Mouse (Mus musculus) kidney, postnatal 4 days (tissue): ENCODE results near the gene Gna12.

Experiments used
- DNase-seq, 2 experiments: peaks; one replicate each; pipeline ENCODE4 v3.0.0; 2021; ENCODE audit warnings: mixed read lengths in 2 of 2

Gene Gna12

GRCm38 (mm10) chr5:140830314-140831063, at the start of gene Gna12:
Gna12 (minus strand) TSS chr5:140830431.
- DNase-seq: peak; percentile 97 to 98

GRCm38 (mm10) chr5:140878644-140879043, 48.4 kb upstream of the Gna12 start:
- no peak for DNase-seq

GRCm38 (mm10) chr5:140873736-140874307, 43.6 kb upstream of the Gna12 start:
- no peak for DNase-seq

GRCm38 (mm10) chr5:140873039-140873551, 42.9 kb upstream of the Gna12 start:
- DNase-seq: peak; percentile 58 to 68

- DNase-seq: peak; percentile 25 to 46
These were observed 42.4 kb upstream of the Gna12 start for GRCm38 (mm10) chr5:140872532-140873038.

- DNase-seq: no peak
These were observed 41.0 kb upstream of the Gna12 start for GRCm38 (mm10) chr5:140871241-140871640.

- DNase-seq: peak; percentile 74 to 78
These were observed 38.8 kb upstream of the Gna12 start for GRCm38 (mm10) chr5:140869034-140869433.

- DNase-seq: peak; percentile 29 to 40
These were observed 29.5 kb upstream of the Gna12 start for GRCm38 (mm10) chr5:140859730-140860129.

- DNase-seq: peak in 1 of 2 experiments; percentile 22
These were observed 28.1 kb upstream of the Gna12 start for GRCm38 (mm10) chr5:140858335-140858734.

GRCm38 (mm10) chr5:140857432-140858154, 27.4 kb upstream of the Gna12 start:
- peak; percentile 26 to 28 for DNase-seq

GRCm38 (mm10) chr5:140855909-140856530, 25.8 kb upstream of the Gna12 start:
- no peak for DNase-seq

- DNase-seq: no peak
These were observed 24.5 kb upstream of the Gna12 start for GRCm38 (mm10) chr5:140854700-140855099.

GRCm38 (mm10) chr5:140853723-140854122, 23.5 kb upstream of the Gna12 start:
- DNase-seq: no peak

- DNase-seq: no peak
These were observed 22.3 kb upstream of the Gna12 start for GRCm38 (mm10) chr5:140852435-140852996.

- peak; percentile 47 to 65 for DNase-seq
These were observed 17.1 kb upstream of the Gna12 start for GRCm38 (mm10) chr5:140847300-140847729.

GRCm38 (mm10) chr5:140841942-140842341, 11.7 kb upstream of the Gna12 start:
- no peak for DNase-seq

- DNase-seq: no peak
These were observed 817 bp upstream of the Gna12 start for GRCm38 (mm10) chr5:140831064-140831431.

GRCm38 (mm10) chr5:140829911-140830294, 328 bp downstream of the Gna12 start:
- DNase-seq: peak; percentile 72 to 80

GRCm38 (mm10) chr5:140829081-140829910, 935 bp downstream of the Gna12 start:
- peak; percentile 18 to 46 for DNase-seq

- DNase-seq: no peak
These were observed 1.9 kb downstream of the Gna12 start for GRCm38 (mm10) chr5:140828363-140828762.

- DNase-seq: peak; percentile 63 to 72
These were observed 2.3 kb downstream of the Gna12 start for GRCm38 (mm10) chr5:140827896-140828295.
